Mouse (Mus musculus) limb, embryonic 11.5 days (tissue): ENCODE data around the gene Thrap3. TPM values are rescaled to one million over a fixed set of nuclear protein-coding genes. Genes with fewer than 3 reads are reported as not detected.

Experiments
- ATAC-seq: fragments of 200-750 bp; cut with Nextera tagmentation; 2 replicates; pipeline ENCODE4 v1.8.0; 2017; ENCODE audit warnings: low read depth; ENCODE audit not compliant: insufficient number of reproducible peaks, low FRiP score, low TSS enrichment
- DNase-seq: peaks from one replicate; pipeline ENCODE4 v3.0.0-alpha.2; 2015; ENCODE audit warnings: low spot score
- H3K27ac ChIP-seq: fragments of 300-500 bp; sonication (generic); replicated peaks from 2 replicates; pipeline ENCODE4 v1.5.1; 2014; ENCODE audit warnings: low read depth, mild to moderate bottlenecking, low read length
- H3K27me3 ChIP-seq: fragments of 300-500 bp; sonication (generic); 2 replicates; pipeline ENCODE4 v1.6.1; 2014; ENCODE audit warnings: mild to moderate bottlenecking, low read length, mixed read lengths; ENCODE audit not compliant: control insufficient read depth, insufficient read depth
- H3K36me3 ChIP-seq: fragments of 300-500 bp; sonication (generic); 2 replicates; pipeline ENCODE4 v1.6.1; 2014; ENCODE audit warnings: mild to moderate bottlenecking, low read length, moderate library complexity, mixed read lengths; ENCODE audit not compliant: control insufficient read depth, insufficient read depth
- H3K4me1 ChIP-seq: fragments of 300-500 bp; sonication (generic); 2 replicates; pipeline ENCODE4 v1.6.1; 2014; ENCODE audit warnings: low read length, mixed read lengths; ENCODE audit not compliant: control insufficient read depth, insufficient read depth
- H3K4me2 ChIP-seq: fragments of 300-500 bp; sonication (generic); 2 replicates; pipeline ENCODE4 v1.6.1; 2014; ENCODE audit warnings: low read depth, mild to moderate bottlenecking, moderate library complexity; ENCODE audit not compliant: severe bottlenecking
- H3K4me3 ChIP-seq: fragments of 300-500 bp; sonication (generic); 2 replicates; pipeline ENCODE4 v1.5.1; 2014; ENCODE audit warnings: low read depth, low read length
- H3K9ac ChIP-seq: fragments of 300-500 bp; sonication (generic); 2 replicates; pipeline ENCODE4 v1.6.1; 2014; ENCODE audit warnings: mild to moderate bottlenecking, low read length
- H3K9me3 ChIP-seq: fragments of 300-500 bp; sonication (generic); 2 replicates; pipeline ENCODE4 v1.6.1; 2016; ENCODE audit warnings: low read length; ENCODE audit not compliant: control insufficient read depth
- WGBS: fragments of 180-500 bp; shearing (Covaris S2); extraction: QIAGEN DNeasy Blood & Tissue Kit; methylation state at CpG from one replicate; pipeline ENCODE4 v1.1.7; 2014; 5-methylcytosine and 5-hydroxymethylcytosine counted together
- polyA plus RNA-seq: library from polyadenylated mRNA; unstranded; fragments of >200 nt; fragmentation: Nextera tagmentation; extraction: Ambion mirVana; gene quantifications from 2 replicates; pipeline ENCODE4 v1.2.1, GENCODE M21; 2014

Gene Thrap3
- polyA plus RNA-seq, 1 experiment from 2014 or later, result 247 TPM

GRCm38 (mm10) chr4:126204661-126205230, 2.2 kb upstream of the Thrap3 start:
- Histone ChIP-seq H3K4me1 (peaks cover 14% of the 10 kb centered on the region), H3K4me2 (no peak overlapping the region), H3K36me3 (no peaks in the 10 kb centered on the region), H3K9me3 (no peaks in the 10 kb centered on the region), H3K27me3 (no peaks in the 10 kb centered on the region), H3K4me3 (no peak overlapping the region), H3K9ac (no peak overlapping the region), H3K27ac (no peak overlapping the region)
- DNase-seq (no peak), ATAC-seq (no peak)
- 86% methylated on average over 12 of the region's 12 CpGs for WGBS

GRCm38 (mm10) chr4:126204016-126204415, 1.5 kb upstream of the Thrap3 start:
- Histone ChIP-seq H3K27me3 (no peaks in the 10 kb centered on the region), H3K9me3 (no peaks in the 10 kb centered on the region), H3K9ac (no peak overlapping the region), H3K27ac (peak overlapping the region; percentile 64; the same call in 1 of the 2 replicates), H3K4me3 (no peak overlapping the region), H3K4me2 (no peak overlapping the region), H3K36me3 (no peaks in the 10 kb centered on the region), H3K4me1 (peaks cover 16% of the 10 kb centered on the region)
- ATAC-seq (no peak), DNase-seq (no peak)
- WGBS, result 73% methylated on average over 8 of the region's 8 CpGs

- Histone ChIP-seq H3K27me3 (no peaks in the 10 kb centered on the region), H3K36me3 (no peaks in the 10 kb centered on the region), H3K4me3 (peak overlapping the region; percentile 56), H3K27ac (peak overlapping the region; percentile 66), H3K9me3 (no peaks in the 10 kb centered on the region), H3K9ac (peak overlapping the region; percentile 92), H3K4me1 (peaks cover 16% of the 10 kb centered on the region), H3K4me2 (peak overlapping the region; percentile 48)
- ATAC-seq (no peak), DNase-seq (peak; percentile 24)
- WGBS, result 70% methylated on average over 10 of the region's 10 CpGs
Measured at GRCm38 (mm10) chr4:126203336-126203895, 856 bp upstream of the Thrap3 start.

- H3K4me1 ChIP-seq, result peaks cover 16% of the 10 kb centered on the region
- H3K9me3 ChIP-seq, result no peaks in the 10 kb centered on the region
- H3K27me3 ChIP-seq, result no peaks in the 10 kb centered on the region
- H3K9ac ChIP-seq, result peak overlapping the region; percentile 92
- under 1% methylated on average over 28 of the region's 28 CpGs for WGBS
- ATAC-seq, result no peak
- H3K4me3 ChIP-seq, result peak overlapping the region; percentile 56
- H3K4me2 ChIP-seq, result peak overlapping the region; percentile 72
- H3K36me3 ChIP-seq, result no peaks in the 10 kb centered on the region
- peak; percentile 63 for DNase-seq
- H3K27ac ChIP-seq, result peak overlapping the region; percentile 94
Measured at GRCm38 (mm10) chr4:126201514-126202302, 852 bp downstream of the Thrap3 start.

GRCm38 (mm10) chr4:126200656-126201055, 1.9 kb downstream of the Thrap3 start:
- Histone ChIP-seq H3K4me1 (peaks cover 16% of the 10 kb centered on the region), H3K9me3 (no peaks in the 10 kb centered on the region)
- WGBS, result 80% methylated on average over 2 of the region's 2 CpGs

GRCm38 (mm10) chr4:126200036-126200435, 2.5 kb downstream of the Thrap3 start:
- no peaks in the 10 kb centered on the region for H3K9me3 ChIP-seq
- H3K4me2 ChIP-seq, result no peak overlapping the region
- no peak overlapping the region for H3K27ac ChIP-seq
- no peaks in the 10 kb centered on the region for H3K27me3 ChIP-seq
- no peak overlapping the region for H3K9ac ChIP-seq
- peak overlapping the region; percentile 56; the same call in 1 of the 2 replicates for H3K4me3 ChIP-seq
- peaks cover 16% of the 10 kb centered on the region for H3K4me1 ChIP-seq
- H3K36me3 ChIP-seq, result peaks cover 3% of the 10 kb centered on the region; the same call in 1 of the 2 replicates
- 81% methylated on average over 1 of the region's 1 CpGs for WGBS
- DNase-seq (no peak), ATAC-seq (no peak)

More at GRCm38 (mm10) chr4:126200656-126201055, 1.9 kb downstream of the Thrap3 start:
- Histone ChIP-seq H3K4me2 (peak overlapping the region; percentile 72), H3K36me3 (peaks cover 2% of the 10 kb centered on the region; the same call in 1 of the 2 replicates), H3K4me3 (peak overlapping the region; percentile 56), H3K9ac (0 out of 2 replicates have a peak overlapping the region, but pooled peaks have one; percentile 3), H3K27me3 (no peaks in the 10 kb centered on the region), H3K27ac (no peak overlapping the region)
- ATAC-seq, result no peak
- no peak for DNase-seq

- no peak for DNase-seq
Measured at GRCm38 (mm10) chr4:126199556-126199955, 3.0 kb downstream of the Thrap3 start.

GRCm38 (mm10) chr4:126197485-126197884, 5.1 kb downstream of the Thrap3 start:
- 94% methylated on average over 3 of the region's 3 CpGs for WGBS
- Histone ChIP-seq H3K27ac (no peak overlapping the region), H3K36me3 (peaks cover 8% of the 10 kb centered on the region), H3K4me2 (no peak overlapping the region), H3K9ac (no peak overlapping the region), H3K9me3 (no peaks in the 10 kb centered on the region), H3K4me1 (peaks cover 12% of the 10 kb centered on the region), H3K27me3 (no peaks in the 10 kb centered on the region), H3K4me3 (no peak overlapping the region)
- DNase-seq (no peak), ATAC-seq (no peak)

More at GRCm38 (mm10) chr4:126199556-126199955, 3.0 kb downstream of the Thrap3 start:
- H3K9me3 ChIP-seq, result no peaks in the 10 kb centered on the region
- H3K27ac ChIP-seq, result no peak overlapping the region
- ATAC-seq, result no peak
- H3K4me2 ChIP-seq, result peak overlapping the region; percentile 10; the same call in 1 of the 2 replicates
- no peak overlapping the region for H3K9ac ChIP-seq
- WGBS, result 87% methylated on average over 6 of the region's 6 CpGs
- peaks cover 3% of the 10 kb centered on the region; the same call in 1 of the 2 replicates for H3K36me3 ChIP-seq
- peaks cover 16% of the 10 kb centered on the region for H3K4me1 ChIP-seq
- no peak overlapping the region for H3K4me3 ChIP-seq
- H3K27me3 ChIP-seq, result no peaks in the 10 kb centered on the region
